Mouse (Mus musculus): ENCODE results near the gene Stat5b.

The Stat5b gene

GRCm38 (mm10) chr11:100767871-100768270 is 82.7 kb downstream of the Stat5b start:
- DNase-seq (ENCODE audit: low spot score), result no peak

GRCm38 (mm10) chr11:100766726-100767125 is 83.8 kb downstream of the Stat5b start:
- DNase-seq (ENCODE audit: low spot score), result no peak

- no peak for DNase-seq (ENCODE audit: low spot score)
Observed at GRCm38 (mm10) chr11:100762831-100763230, 87.7 kb downstream of the Stat5b start, which contains the start of gene Hcrt. Hcrt (minus strand) TSS chr11:100762931.

- peak; percentile 78 for DNase-seq (ENCODE audit: low spot score)
Observed at GRCm38 (mm10) chr11:100761547-100762045, 88.9 kb downstream of the Stat5b start.

- peak; percentile 76 for DNase-seq (ENCODE audit: low spot score)
Observed at GRCm38 (mm10) chr11:100759611-100760233, 90.8 kb downstream of the Stat5b start, which contains the start of gene Kcnh4. Kcnh4 (minus strand) TSS chr11:100759942.

- DNase-seq (ENCODE audit: low spot score), result peak; percentile 22
Observed at GRCm38 (mm10) chr11:100758707-100759610, 91.6 kb downstream of the Stat5b start.

GRCm38 (mm10) chr11:100757566-100757965 is 93.0 kb downstream of the Stat5b start:
- DNase-seq (ENCODE audit: low spot score), result no peak

GRCm38 (mm10) chr11:100756476-100756875 is 94.0 kb downstream of the Stat5b start:
- no peak for DNase-seq (ENCODE audit: low spot score)

GRCm38 (mm10) chr11:100754693-100755057 is 95.8 kb downstream of the Stat5b start:
- DNase-seq (ENCODE audit: low spot score), result no peak

GRCm38 (mm10) chr11:100754021-100754692 is 96.4 kb downstream of the Stat5b start:
- DNase-seq (ENCODE audit: low spot score), result no peak

- no peak for DNase-seq (ENCODE audit: low spot score)
Observed at GRCm38 (mm10) chr11:100752294-100752693, 98.2 kb downstream of the Stat5b start.

GRCm38 (mm10) chr11:100750127-100750526 is 100.4 kb downstream of the Stat5b start:
- no peak for DNase-seq (ENCODE audit: low spot score)

GRCm38 (mm10) chr11:100749469-100749868 is 101.1 kb downstream of the Stat5b start:
- no peak for DNase-seq (ENCODE audit: low spot score)

- DNase-seq (ENCODE audit: low spot score), result no peak
Observed at GRCm38 (mm10) chr11:100748620-100749019, 101.9 kb downstream of the Stat5b start.

- no peak for DNase-seq (ENCODE audit: low spot score)
Observed at GRCm38 (mm10) chr11:100747114-100747513, 103.4 kb downstream of the Stat5b start.

- no peak for DNase-seq (ENCODE audit: low spot score)
Observed at GRCm38 (mm10) chr11:100746546-100746945, 104.0 kb downstream of the Stat5b start.

GRCm38 (mm10) chr11:100745085-100745484 is 105.4 kb downstream of the Stat5b start:
- DNase-seq (ENCODE audit: low spot score), result peak; percentile 44

GRCm38 (mm10) chr11:100741348-100741747 is 109.2 kb downstream of the Stat5b start:
- no peak for DNase-seq (ENCODE audit: low spot score)

GRCm38 (mm10) chr11:100738749-100739148 is 111.8 kb downstream of the Stat5b start:
- DNase-seq (ENCODE audit: low spot score), result no peak

- peak; percentile 100 for DNase-seq (ENCODE audit: low spot score)
Observed at GRCm38 (mm10) chr11:100738066-100738604, 112.4 kb downstream of the Stat5b start, which contains the start of gene Rab5c. Rab5c (minus strand) TSS chr11:100738215.

GRCm38 (mm10) chr11:100737105-100737733 is 113.3 kb downstream of the Stat5b start:
- DNase-seq (ENCODE audit: low spot score), result no peak

GRCm38 (mm10) chr11:100736746-100737080 is 113.8 kb downstream of the Stat5b start:
- no peak for DNase-seq (ENCODE audit: low spot score)
